Mouse (Mus musculus) heart, postnatal 10 days (tissue): ENCODE measurements around the gene Mapk7. TPM values are rescaled to one million over a fixed set of nuclear protein-coding genes. Genes with fewer than 3 reads are reported as not detected.
A peak's percentile ranks its signal among the peaks of the same experiment; 100 is the strongest.

Experiments
- DNase-seq, 2 experiments: peaks; one replicate each; pipeline ENCODE4 v3.0.0; 2021
- intact Hi-C: fragments of 180-260 bp; cut with DNase I; formaldehyde crosslinking; loops from one replicate; pipeline ENCODE4 v1.15.1; 2025
- total RNA-seq, 2 experiments: library from RNA; stranded (reverse); gene quantifications; 2 replicates each; pipeline ENCODE4 v1.2.3; 2021

Gene Mapk7
- total RNA-seq, 2 experiments from 2014 or later = 11.7 to 12.0 TPM

- DNase-seq = no peak
- intact Hi-C loops = no loop called here
Observed at GRCm38 (mm10) chr11:61492749-61493401, 1.3 kb downstream of the Mapk7 start.

DNA sequence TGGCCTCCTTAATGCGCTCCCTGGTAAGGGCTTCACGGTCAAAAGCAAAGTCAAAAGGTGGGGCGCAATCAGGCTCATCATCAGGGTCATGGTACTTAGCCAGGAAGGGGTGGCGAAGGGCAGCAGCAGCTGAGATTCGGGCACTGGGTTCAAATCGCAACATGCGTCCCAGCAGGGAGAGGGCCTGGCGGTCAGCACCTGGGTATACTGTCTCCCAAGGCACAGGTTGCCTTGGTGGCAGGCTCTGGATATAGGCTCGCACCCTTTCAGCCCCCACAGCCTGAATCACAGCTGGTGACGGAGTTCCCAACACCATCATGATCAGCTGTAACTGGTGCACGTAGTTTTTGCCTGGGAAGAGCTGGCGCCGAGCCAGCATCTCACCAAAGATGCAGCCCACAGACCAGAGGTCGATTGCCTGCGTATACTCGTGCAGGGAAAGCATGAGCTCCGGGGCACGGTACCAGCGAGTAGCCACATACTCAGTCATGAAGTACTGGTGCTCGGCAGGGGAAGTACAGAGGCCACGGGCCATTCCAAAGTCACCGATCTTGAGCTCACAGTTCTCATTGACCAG, 3.2 kb downstream of the Mapk7 start:
- intact Hi-C loops = no loop called here
- DNase-seq = no peak

- no peak for DNase-seq
- intact Hi-C loops = no loop called here
Observed at GRCm38 (mm10) chr11:61489874-61490273, 4.3 kb downstream of the Mapk7 start.

GRCm38 (mm10) chr11:61489085-61489484, 5.1 kb downstream of the Mapk7 start:
- intact Hi-C loops = no loop called here

DNA sequence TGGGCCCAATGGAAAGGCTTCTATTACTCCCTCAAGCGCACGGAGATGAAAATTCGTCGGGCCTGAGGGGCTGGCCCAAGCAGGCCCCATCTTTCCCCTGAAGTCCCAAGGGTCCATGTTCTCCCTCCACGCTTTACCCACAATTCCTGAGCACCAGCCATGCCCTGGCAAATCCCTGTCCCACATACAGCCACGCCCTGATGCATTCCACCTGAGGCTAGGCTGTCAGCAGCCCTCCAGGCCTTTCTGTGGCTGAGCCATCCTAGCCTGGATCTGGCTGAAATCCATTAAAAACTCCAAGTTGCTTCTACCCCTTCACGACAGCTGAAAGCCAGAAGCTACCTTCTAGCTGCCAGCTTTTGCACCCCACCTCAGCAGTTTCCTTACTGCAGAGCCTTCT, 6.3 kb downstream of the Mapk7 start:
- no peak for DNase-seq
- intact Hi-C loops = no loop called here

More at GRCm38 (mm10) chr11:61489085-61489484, 5.1 kb downstream of the Mapk7 start:
- no peak for DNase-seq

DNA sequence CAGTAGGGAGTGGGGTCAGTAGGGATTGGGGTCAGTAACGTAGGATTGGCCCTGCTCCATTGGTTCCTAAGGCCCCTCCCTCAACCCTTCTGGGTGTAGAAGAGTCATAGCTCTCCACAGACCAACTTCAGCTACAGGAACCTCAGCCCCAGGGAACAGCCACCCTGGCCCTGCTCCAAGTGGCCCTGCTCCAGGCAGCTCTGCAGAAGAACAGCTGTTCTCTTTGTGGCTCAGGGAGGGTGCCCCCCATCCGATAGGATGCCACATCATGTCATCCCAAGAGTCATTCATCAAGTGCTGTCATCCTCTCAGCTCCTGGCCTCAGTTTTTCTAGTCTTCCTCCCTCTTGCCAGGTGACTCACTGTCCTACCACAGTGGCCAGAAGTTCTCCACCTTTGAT, 6.8 kb downstream of the Mapk7 start:
- intact Hi-C loops = no loop called here
- peak; percentile 78 to 80 for DNase-seq

DNA sequence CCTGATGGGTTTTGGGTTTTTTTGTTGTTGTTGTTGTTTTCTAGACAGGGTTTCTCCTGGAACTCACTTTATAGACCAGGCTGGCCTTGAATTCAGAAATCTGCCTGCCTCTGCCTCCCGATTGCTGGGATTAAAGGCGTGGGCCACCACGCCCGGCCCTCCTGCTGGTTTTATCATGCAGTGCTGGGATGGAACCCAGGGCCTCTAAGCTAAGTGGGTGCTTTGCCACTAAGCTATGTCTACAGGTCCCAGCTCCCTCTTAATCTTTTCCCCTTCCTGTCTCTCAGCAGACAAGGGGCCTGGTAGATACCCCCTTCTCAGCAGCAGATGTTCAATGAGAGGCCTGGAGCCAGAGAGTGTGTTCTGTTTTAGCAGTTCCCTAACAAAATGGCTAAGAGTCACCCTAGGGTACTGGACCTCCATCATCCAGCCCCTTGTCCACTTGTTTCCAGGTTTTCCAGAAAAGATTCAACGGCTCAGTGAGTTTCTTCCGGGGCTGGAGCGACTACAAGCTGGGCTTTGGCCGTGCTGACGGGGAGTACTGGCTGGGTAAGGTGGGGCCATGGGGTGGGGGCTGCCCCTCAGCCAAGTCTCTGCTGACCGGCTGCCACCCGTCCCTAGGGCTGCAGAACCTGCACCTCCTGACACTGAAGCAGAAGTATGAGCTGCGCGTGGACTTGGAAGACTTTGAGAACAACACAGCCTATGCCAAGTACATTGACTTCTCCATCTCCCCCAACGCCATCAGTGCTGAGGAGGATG, 7.6 kb downstream of the Mapk7 start:
- no peak for DNase-seq
- intact Hi-C loops = no loop called here

- intact Hi-C loops = no loop called here
- no peak for DNase-seq
Observed at GRCm38 (mm10) chr11:61485541-61486457, 8.4 kb downstream of the Mapk7 start.

- intact Hi-C loops = no loop called here
Observed at GRCm38 (mm10) chr11:61484613-61485540, 9.3 kb downstream of the Mapk7 start, which contains the start of gene Mfap4. Gene Mfap4, plus strand, starts transcription at chr11:61485431.

GRCm38 (mm10) chr11:61484256-61484612, 10.0 kb downstream of the Mapk7 start:
- DNase-seq = no peak
- intact Hi-C loops = no loop called here

More at GRCm38 (mm10) chr11:61484613-61485540, 9.3 kb downstream of the Mapk7 start, which contains the start of gene Mfap4:
- peak; percentile 72 to 78 for DNase-seq

- DNase-seq = peak in 1 of 2 experiments; percentile 45
- intact Hi-C loops = no loop called here
Observed at GRCm38 (mm10) chr11:61483226-61483845, 10.9 kb downstream of the Mapk7 start.

- no peak for DNase-seq
- intact Hi-C loops = no loop called here
Observed at GRCm38 (mm10) chr11:61481239-61482090, 12.7 kb downstream of the Mapk7 start.

- intact Hi-C loops = no loop called here
- no peak for DNase-seq
Observed at GRCm38 (mm10) chr11:61478788-61479187, 15.4 kb downstream of the Mapk7 start.

- intact Hi-C loops = no loop called here
- no peak for DNase-seq
Observed at GRCm38 (mm10) chr11:61477566-61478508, 16.4 kb downstream of the Mapk7 start.

GRCm38 (mm10) chr11:61476786-61477382, 17.3 kb downstream of the Mapk7 start:
- DNase-seq = no peak
- intact Hi-C loops = no loop called here

- intact Hi-C loops = no loop called here
- DNase-seq = no peak
Observed at GRCm38 (mm10) chr11:61473630-61474029, 20.6 kb downstream of the Mapk7 start.

- DNase-seq = no peak
- intact Hi-C loops = no loop called here
Observed at GRCm38 (mm10) chr11:61470880-61471279, 23.3 kb downstream of the Mapk7 start.
